Mouse (Mus musculus): Measurements from ENCODE around the gene Rnf39. TPM values are rescaled to one million over a fixed set of nuclear protein-coding genes. Genes with fewer than 3 reads are reported as not detected.

The Rnf39 gene
- polyA plus RNA-seq, 1 experiment = 0.44 TPM

DNA sequence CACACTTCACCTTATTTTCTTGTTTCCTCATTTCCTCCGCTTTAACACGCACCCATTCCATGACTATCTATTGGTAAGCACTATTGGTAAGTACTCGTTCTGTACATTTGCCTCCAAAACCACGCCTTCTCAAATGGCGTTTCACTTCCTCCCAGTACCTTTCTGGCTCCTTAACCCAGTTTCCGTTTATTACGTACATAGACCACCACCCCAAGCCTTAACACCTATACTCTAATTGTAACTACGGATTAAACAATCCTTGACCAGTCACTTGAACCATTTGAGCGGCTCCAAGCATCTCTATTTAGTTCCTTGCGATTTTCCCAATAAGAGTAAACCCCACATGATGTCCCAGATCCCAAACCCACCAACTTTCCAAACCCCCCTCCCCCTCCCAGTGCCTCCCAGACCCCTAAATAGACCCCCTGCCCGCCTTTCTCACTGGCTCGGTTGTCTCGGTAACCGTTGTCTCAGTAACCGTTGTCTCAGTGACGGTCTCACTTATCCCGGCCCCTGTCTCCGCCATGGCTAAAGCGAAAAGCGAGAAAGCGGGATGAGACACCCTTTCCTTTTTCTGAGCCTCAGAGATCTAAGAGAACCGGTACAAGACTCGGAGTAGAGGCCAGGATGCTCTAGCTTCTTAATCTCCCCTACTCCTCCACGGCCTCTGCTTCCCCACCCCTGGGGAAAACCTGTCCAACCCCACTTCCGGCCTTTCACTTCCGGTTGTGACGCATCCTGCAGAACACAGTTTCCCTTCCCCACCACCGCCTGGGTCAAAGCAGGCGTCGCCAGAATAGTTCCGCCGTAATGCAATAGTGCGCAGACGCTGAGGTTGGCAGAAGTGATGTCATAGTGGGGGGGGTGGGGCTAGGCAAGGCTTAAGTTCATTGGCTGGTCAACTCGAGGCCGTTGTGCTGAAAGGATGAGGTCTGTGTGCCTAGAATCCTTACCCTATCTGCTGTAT is 8.5 kb downstream of the Rnf39 start, which contains the start of gene Ppp1r11:
TSS of gene Ppp1r11 (minus strand) at position 761 of the 967 bp plus-strand sequence.
- H3K27ac ChIP-seq (ENCODE audit: insufficient read depth, low read length) = 0 out of 2 replicates have a peak within 1 kb of the TSS, but pooled peaks have one; percentile 19
- TF ChIP-seq CTCF (IDR thresholded peaks at IDR 0.05; ENCODE audit: borderline replicate concordance, insufficient read depth, low read length) (no peak), POLR2A (IDR thresholded peaks at IDR 0.05; ENCODE audit: low read depth, low read length) (peak; percentile 72)

GRCm38 (mm10) chr17:36952631-36953030 is 9.9 kb downstream of the Rnf39 start:
- peaks cover 6% of the 10 kb centered on the region; the same call in 1 of the 2 replicates for H3K4me1 ChIP-seq (ENCODE audit: control insufficient read depth, insufficient read depth, low read length)
- H3K27ac ChIP-seq (ENCODE audit: insufficient read depth, low read length) = no peak overlapping the region
- H3K4me3 ChIP-seq (ENCODE audit: insufficient read depth, low read length) = no peak overlapping the region
- no peak for TF ChIP-seq CTCF (IDR thresholded peaks at IDR 0.05; ENCODE audit: borderline replicate concordance, insufficient read depth, low read length)
- TF ChIP-seq POLR2A (IDR thresholded peaks at IDR 0.05; ENCODE audit: low read depth, low read length) = no peak

More for the DNA sequence above, 8.5 kb downstream of the Rnf39 start, which contains the start of gene Ppp1r11:
- peaks cover 3% of the 10 kb centered on the region; the same call in 1 of the 2 replicates for H3K4me1 ChIP-seq (ENCODE audit: control insufficient read depth, insufficient read depth, low read length)
- H3K4me3 ChIP-seq (ENCODE audit: insufficient read depth, low read length) = peak within 1 kb of the TSS; percentile 96

DNA sequence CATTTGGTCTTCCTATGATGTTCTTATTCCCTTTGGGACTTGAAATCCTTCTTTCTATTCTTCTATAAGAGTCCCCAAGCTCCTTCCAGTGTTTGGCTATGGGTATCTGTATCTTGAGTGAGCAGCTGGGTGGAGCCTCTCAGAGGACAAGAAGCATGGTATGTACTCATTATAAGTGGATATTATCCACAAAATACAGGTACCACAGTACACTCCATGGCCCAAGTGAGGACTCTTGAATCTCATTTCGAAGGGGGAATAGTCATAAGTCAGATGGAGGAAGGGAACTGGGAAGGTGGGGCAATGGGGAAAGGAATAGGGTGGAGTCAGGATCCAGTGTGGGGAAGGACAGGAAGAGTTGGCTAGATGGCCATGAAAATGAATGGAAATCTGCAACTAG is 10.3 kb downstream of the Rnf39 start:
- H3K4me3 ChIP-seq (ENCODE audit: insufficient read depth, low read length) = no peak overlapping the region
- H3K27ac ChIP-seq (ENCODE audit: insufficient read depth, low read length) = no peak overlapping the region
- TF ChIP-seq POLR2A (IDR thresholded peaks at IDR 0.05; ENCODE audit: low read depth, low read length) (no peak), CTCF (IDR thresholded peaks at IDR 0.05; ENCODE audit: borderline replicate concordance, insufficient read depth, low read length) (no peak)
- peaks cover 6% of the 10 kb centered on the region; the same call in 1 of the 2 replicates for H3K4me1 ChIP-seq (ENCODE audit: control insufficient read depth, insufficient read depth, low read length)

DNA sequence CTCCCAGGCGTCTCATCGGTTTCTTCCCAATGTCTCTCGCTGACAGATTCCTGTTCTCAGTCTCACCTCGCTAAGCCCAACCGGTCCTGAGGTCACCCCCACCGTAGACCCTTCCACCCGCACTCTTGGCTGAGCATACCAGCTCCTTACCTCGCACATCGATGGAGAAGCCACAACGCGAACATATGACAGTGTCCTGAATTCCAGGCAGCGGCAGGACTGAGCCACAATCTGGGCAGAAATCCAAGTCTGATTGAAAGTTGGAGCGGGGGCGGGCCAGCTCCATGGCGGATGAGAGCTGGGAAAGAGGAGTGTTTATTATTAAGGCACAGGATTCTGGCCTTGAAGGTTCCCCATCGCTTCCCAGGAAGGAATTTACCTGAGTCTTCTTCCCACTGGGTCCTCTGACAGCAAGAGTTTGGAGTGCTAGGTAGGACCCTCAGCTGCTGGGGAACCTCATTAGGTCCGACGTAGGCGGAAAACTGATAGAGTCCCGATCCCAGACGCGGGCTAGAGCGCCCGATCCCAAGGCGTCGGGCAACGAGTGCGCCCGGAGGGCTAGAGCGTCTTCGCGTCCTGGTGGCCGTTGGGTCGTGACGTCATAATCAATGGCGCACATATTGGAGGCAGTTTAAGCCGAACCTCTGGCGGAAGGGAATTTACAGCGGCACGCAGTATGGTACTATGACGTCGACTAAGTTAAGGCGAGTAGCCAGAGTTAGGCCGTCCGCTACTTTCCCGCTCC is 15.5 kb downstream of the Rnf39 start, which contains the start of the genes Znrd1 and Znrd1as:
TSS of gene Znrd1 (minus strand) at position 561 of the 745 bp plus-strand sequence.
TSS of gene Znrd1as (plus strand) at position 594 of the 745 bp plus-strand sequence.
- TF ChIP-seq CTCF (IDR thresholded peaks at IDR 0.05; ENCODE audit: borderline replicate concordance, insufficient read depth, low read length) (no peak), POLR2A (IDR thresholded peaks at IDR 0.05; ENCODE audit: low read depth, low read length) (peak; percentile 75)
- Histone ChIP-seq H3K27ac (ENCODE audit: insufficient read depth, low read length) (peak within 1 kb of the TSS; percentile 61), H3K4me3 (ENCODE audit: insufficient read depth, low read length) (peak within 1 kb of the TSS; percentile 60), H3K4me1 (ENCODE audit: control insufficient read depth, insufficient read depth, low read length) (0 out of 2 replicates have a peak, but pooled peaks cover 3% of the 10 kb centered on the region)

DNA sequence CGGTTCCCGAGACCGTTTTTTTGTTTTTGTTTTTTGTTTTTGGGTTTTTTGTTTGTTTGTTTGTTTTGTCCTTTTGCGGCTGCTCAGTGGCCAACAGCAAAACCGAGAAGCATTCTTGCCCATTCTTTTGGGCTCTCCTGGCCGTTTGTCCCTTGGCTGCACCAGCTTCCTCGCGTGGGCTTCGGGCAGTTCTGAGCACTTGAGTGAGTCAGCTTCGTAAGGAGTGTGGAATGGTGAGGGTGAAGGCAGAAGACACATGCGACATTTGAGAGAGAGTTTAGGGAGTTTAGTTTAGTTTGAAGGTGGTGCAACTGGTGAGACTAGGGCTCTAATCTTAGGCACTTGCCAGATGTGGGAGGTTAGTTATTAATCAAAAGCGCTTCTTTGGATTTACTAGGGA is 16.2 kb downstream of the Rnf39 start:
- TF ChIP-seq POLR2A (IDR thresholded peaks at IDR 0.05; ENCODE audit: low read depth, low read length) (no peak), CTCF (IDR thresholded peaks at IDR 0.05; ENCODE audit: borderline replicate concordance, insufficient read depth, low read length) (no peak)
- peak overlapping the region; percentile 51 for H3K4me3 ChIP-seq (ENCODE audit: insufficient read depth, low read length)
- 0 out of 2 replicates have a peak overlapping the region, but pooled peaks have one; percentile 0 for H3K27ac ChIP-seq (ENCODE audit: insufficient read depth, low read length)
- H3K4me1 ChIP-seq (ENCODE audit: control insufficient read depth, insufficient read depth, low read length) = 0 out of 2 replicates have a peak, but pooled peaks cover 3% of the 10 kb centered on the region

DNA sequence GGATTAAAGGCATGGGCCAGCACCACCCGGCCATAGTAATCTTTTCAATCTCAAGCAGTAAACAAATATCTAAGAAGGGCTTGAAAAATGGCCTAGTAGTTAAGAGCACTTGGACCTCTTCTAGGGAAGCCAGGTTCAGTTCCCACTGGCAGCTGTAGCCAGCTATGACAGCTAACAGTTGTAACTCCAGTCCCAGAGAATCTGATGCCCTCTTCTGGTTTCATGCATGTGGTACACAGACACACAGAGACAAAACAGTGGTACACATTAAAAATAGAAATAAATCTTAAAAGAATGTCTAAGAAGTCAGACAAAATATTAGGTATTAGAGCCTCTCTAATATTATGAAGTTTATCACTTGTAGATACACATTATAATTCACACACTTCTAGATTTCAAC is 18.4 kb downstream of the Rnf39 start:
- TF ChIP-seq POLR2A (IDR thresholded peaks at IDR 0.05; ENCODE audit: low read depth, low read length) (no peak), CTCF (IDR thresholded peaks at IDR 0.05; ENCODE audit: borderline replicate concordance, insufficient read depth, low read length) (no peak)
- 0 out of 2 replicates have a peak, but pooled peaks cover 3% of the 10 kb centered on the region for H3K4me1 ChIP-seq (ENCODE audit: control insufficient read depth, insufficient read depth, low read length)
- no peak overlapping the region for H3K27ac ChIP-seq (ENCODE audit: insufficient read depth, low read length)
- no peak overlapping the region for H3K4me3 ChIP-seq (ENCODE audit: insufficient read depth, low read length)

GRCm38 (mm10) chr17:36966875-36967274 is 24.2 kb downstream of the Rnf39 start:
- Histone ChIP-seq H3K4me3 (ENCODE audit: insufficient read depth, low read length) (no peak overlapping the region), H3K27ac (ENCODE audit: insufficient read depth, low read length) (no peak overlapping the region), H3K4me1 (ENCODE audit: control insufficient read depth, insufficient read depth, low read length) (no peaks in the 10 kb centered on the region)
- TF ChIP-seq CTCF (IDR thresholded peaks at IDR 0.05; ENCODE audit: borderline replicate concordance, insufficient read depth, low read length) (no peak), POLR2A (IDR thresholded peaks at IDR 0.05; ENCODE audit: low read depth, low read length) (no peak)

DNA sequence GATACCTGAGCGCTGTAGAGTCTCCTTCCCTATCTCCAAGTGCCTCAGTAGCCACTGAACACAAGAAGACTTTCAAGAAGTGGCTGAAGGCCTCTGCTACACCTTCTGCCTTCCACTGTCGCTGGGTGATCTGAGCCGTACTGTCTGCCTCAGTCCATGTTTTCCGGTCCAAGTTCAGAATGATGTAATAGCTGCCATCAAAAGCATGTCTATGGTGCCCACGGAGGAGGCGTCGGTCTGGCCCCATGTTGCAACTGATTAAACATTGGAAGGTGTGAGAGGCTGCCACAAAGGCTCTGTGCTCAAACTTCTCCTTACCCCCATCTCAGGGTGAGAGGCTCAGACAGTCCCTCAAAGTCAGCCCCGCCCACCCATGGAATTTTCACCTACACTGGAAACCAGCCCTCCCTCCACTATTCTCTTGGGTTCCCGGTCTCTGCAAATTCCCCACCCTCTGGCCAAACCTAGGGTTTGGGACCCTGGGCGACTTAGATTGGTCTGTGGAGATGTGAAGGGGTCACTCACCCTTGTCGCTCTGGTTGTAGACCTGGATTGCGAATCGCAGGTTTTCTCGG is 27.7 kb downstream of the Rnf39 start:
- H3K4me1 ChIP-seq (ENCODE audit: control insufficient read depth, insufficient read depth, low read length) = no peaks in the 10 kb centered on the region
- TF ChIP-seq CTCF (IDR thresholded peaks at IDR 0.05; ENCODE audit: borderline replicate concordance, insufficient read depth, low read length) = no peak
- no peak for TF ChIP-seq POLR2A (IDR thresholded peaks at IDR 0.05; ENCODE audit: low read depth, low read length)

More for the DNA sequence above, 27.7 kb downstream of the Rnf39 start:
- Histone ChIP-seq H3K4me3 (ENCODE audit: insufficient read depth, low read length) (no peak overlapping the region), H3K27ac (ENCODE audit: insufficient read depth, low read length) (no peak overlapping the region)

Measured in embryonic fibroblast, embryonic 13.5 days (primary cell).